Mouse (Mus musculus) hindbrain, embryonic 13.5 days (tissue): ENCODE data around the gene Dpp7. TPM values are rescaled to one million over a fixed set of nuclear protein-coding genes. Genes with fewer than 3 reads are reported as not detected.

Source experiments
- ATAC-seq: fragments of 200-750 bp; cut with Nextera tagmentation; 2 replicates; pipeline ENCODE4 v1.8.0; 2017; ENCODE audit warnings: moderate TSS enrichment; ENCODE audit not compliant: low FRiP score
- H3K27ac ChIP-seq: fragments of 300-500 bp; sonication (generic); 2 replicates; pipeline ENCODE4 v1.5.1; 2015; ENCODE audit warnings: inconsistent platforms, mild to moderate bottlenecking, moderate library complexity
- H3K27me3 ChIP-seq: fragments of 300-500 bp; sonication (generic); 2 replicates; pipeline ENCODE4 v1.6.1; 2015; ENCODE audit warnings: mild to moderate bottlenecking, inconsistent platforms
- H3K36me3 ChIP-seq: fragments of 300-500 bp; sonication (generic); 2 replicates; pipeline ENCODE4 v1.6.1; 2015; ENCODE audit warnings: mild to moderate bottlenecking, inconsistent platforms
- H3K4me1 ChIP-seq: fragments of 300-500 bp; sonication (generic); replicated peaks from 2 replicates; pipeline ENCODE4 v1.6.1; 2015; ENCODE audit warnings: inconsistent platforms
- H3K4me2 ChIP-seq: fragments of 300-500 bp; sonication (generic); 2 replicates; pipeline ENCODE4 v1.6.1; 2015; ENCODE audit warnings: inconsistent platforms, mild to moderate bottlenecking, moderate library complexity
- H3K4me3 ChIP-seq: fragments of 300-500 bp; sonication (generic); 2 replicates; pipeline ENCODE4 v1.5.1; 2015; ENCODE audit warnings: mild to moderate bottlenecking, inconsistent platforms
- H3K9ac ChIP-seq: fragments of 300-500 bp; sonication (generic); 2 replicates; pipeline ENCODE4 v1.6.1; 2015; ENCODE audit warnings: mild to moderate bottlenecking, inconsistent platforms
- H3K9me3 ChIP-seq: fragments of 300-500 bp; sonication (generic); 2 replicates; pipeline ENCODE4 v1.6.1; 2016; ENCODE audit warnings: inconsistent platforms
- WGBS: fragments of 180-500 bp; shearing (Covaris S2); methylation state at CpG from one replicate; pipeline ENCODE4 v1.1.7; 2015; 5-methylcytosine and 5-hydroxymethylcytosine counted together
- polyA plus RNA-seq: library from polyadenylated mRNA; unstranded; fragments of >200 nt; fragmentation: Nextera tagmentation; extraction: Ambion mirVana; gene quantifications from 2 replicates; pipeline ENCODE4 v1.2.1, GENCODE M21; 2015

Dpp7 gene
- polyA plus RNA-seq, 1 experiment from 2014 or later: 23.0 TPM

GRCm38 (mm10) chr2:25326036-25326435 lies 30.1 kb downstream of the Dpp7 start:
- ATAC-seq: no peak
- H3K4me2 ChIP-seq: no peak overlapping the region
- WGBS: 81% methylated on average over 2 of the region's 2 CpGs

GRCm38 (mm10) chr2:25320084-25320483 lies 36.1 kb downstream of the Dpp7 start:
- no peaks in the 10 kb centered on the region for H3K9me3 ChIP-seq
- 49% methylated on average over 2 of the region's 2 CpGs for WGBS
- H3K4me3 ChIP-seq: no peak overlapping the region
- 0 out of 2 replicates have a peak, but pooled peaks cover under 1% of the 10 kb centered on the region for H3K36me3 ChIP-seq
- H3K4me2 ChIP-seq: no peak overlapping the region
- H3K27me3 ChIP-seq: peaks cover 81% of the 10 kb centered on the region
- H3K27ac ChIP-seq: no peak overlapping the region
- no peak for ATAC-seq
- no peak overlapping the region for H3K9ac ChIP-seq
- H3K4me1 ChIP-seq: peaks cover 26% of the 10 kb centered on the region

More at GRCm38 (mm10) chr2:25326036-25326435, 30.1 kb downstream of the Dpp7 start:
- H3K36me3 ChIP-seq: no peaks in the 10 kb centered on the region
- no peaks in the 10 kb centered on the region for H3K4me1 ChIP-seq
- no peaks in the 10 kb centered on the region for H3K9me3 ChIP-seq
- H3K27me3 ChIP-seq: peaks cover 23% of the 10 kb centered on the region
- H3K4me3 ChIP-seq: no peak overlapping the region
- no peak overlapping the region for H3K27ac ChIP-seq
- H3K9ac ChIP-seq: no peak overlapping the region

GRCm38 (mm10) chr2:25318971-25319773 lies 37.0 kb downstream of the Dpp7 start, which contains the start of gene Grin1:
TSS of gene Grin1 (minus strand) at chr2:25319187.
- WGBS: 10% methylated on average over 58 of the region's 58 CpGs

DNA sequence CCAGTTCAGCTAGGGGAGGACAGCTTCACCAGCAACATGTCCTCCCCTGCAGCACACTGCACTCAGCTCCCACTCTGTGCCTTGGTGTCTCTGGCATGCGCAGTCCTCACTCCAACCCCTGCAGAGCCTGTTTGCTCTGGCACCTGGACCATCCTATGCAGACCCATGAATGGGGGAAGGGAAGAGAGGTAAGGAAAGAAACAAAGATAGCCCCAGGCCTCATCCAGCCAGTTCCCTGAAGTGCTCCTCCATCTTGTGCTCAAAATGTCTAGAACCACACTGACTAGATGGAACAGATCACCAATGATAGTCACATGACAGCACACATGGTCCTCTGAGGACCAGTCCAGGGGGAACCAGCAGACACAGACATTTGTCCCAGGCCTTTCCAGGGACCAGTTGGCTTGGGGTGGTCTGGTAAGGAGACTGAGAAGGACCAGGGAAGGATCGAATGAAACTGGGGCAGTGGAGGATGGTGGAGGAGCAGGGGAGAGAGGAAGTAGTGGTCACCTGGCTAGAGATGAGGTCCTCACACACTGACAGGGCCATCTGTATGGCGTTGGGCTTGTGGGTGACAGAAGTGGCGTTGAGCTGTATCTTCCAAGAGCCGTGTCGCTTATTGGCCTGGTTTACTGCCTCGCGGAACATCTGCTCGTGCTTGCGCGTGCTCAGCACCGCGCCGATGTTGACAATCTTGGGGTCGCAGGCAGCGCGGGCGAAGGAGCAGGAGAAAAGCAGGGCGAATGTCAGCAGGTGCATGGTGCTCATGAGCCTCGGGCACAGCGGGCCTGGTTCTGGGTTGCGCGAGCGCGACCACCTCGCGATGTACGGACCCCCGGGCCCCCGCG lies 37.8 kb downstream of the Dpp7 start:
- H3K4me1 ChIP-seq: peaks cover 26% of the 10 kb centered on the region
- peak overlapping the region; percentile 68 for H3K4me2 ChIP-seq
- WGBS: 4% methylated on average over 31 of the region's 31 CpGs
- peak overlapping the region; percentile 59 for H3K4me3 ChIP-seq
- peak; percentile 74 for ATAC-seq
- peak overlapping the region; percentile 76 for H3K9ac ChIP-seq
- H3K9me3 ChIP-seq: no peaks in the 10 kb centered on the region
- H3K36me3 ChIP-seq: peaks cover 12% of the 10 kb centered on the region
- H3K27ac ChIP-seq: peak overlapping the region; percentile 85
- H3K27me3 ChIP-seq: peaks cover 91% of the 10 kb centered on the region

More at GRCm38 (mm10) chr2:25318971-25319773, 37.0 kb downstream of the Dpp7 start, which contains the start of gene Grin1:
- H3K4me3 ChIP-seq: peak within 1 kb of the TSS; percentile 59
- peak within 1 kb of the TSS; percentile 68 for H3K4me2 ChIP-seq
- no peaks in the 10 kb centered on the region for H3K9me3 ChIP-seq
- ATAC-seq: peak; percentile 89
- peaks cover 86% of the 10 kb centered on the region for H3K27me3 ChIP-seq
- H3K27ac ChIP-seq: peak within 1 kb of the TSS; percentile 85
- peaks cover 26% of the 10 kb centered on the region for H3K4me1 ChIP-seq
- H3K36me3 ChIP-seq: peaks cover 9% of the 10 kb centered on the region; the same call in 1 of the 2 replicates
- peak within 1 kb of the TSS; percentile 76 for H3K9ac ChIP-seq

GRCm38 (mm10) chr2:25311491-25311891 lies 44.7 kb downstream of the Dpp7 start:
- no peak overlapping the region for H3K4me3 ChIP-seq
- no peak overlapping the region for H3K9ac ChIP-seq
- H3K9me3 ChIP-seq: no peaks in the 10 kb centered on the region
- WGBS: 8% methylated on average over 11 of the region's 11 CpGs
- H3K27ac ChIP-seq: no peak overlapping the region
- H3K4me2 ChIP-seq: no peak overlapping the region
- peaks cover 62% of the 10 kb centered on the region for H3K36me3 ChIP-seq
- peaks cover 100% of the 10 kb centered on the region for H3K27me3 ChIP-seq
- no peaks in the 10 kb centered on the region for H3K4me1 ChIP-seq
- no peak for ATAC-seq

- WGBS: 3% methylated on average over 22 of the region's 22 CpGs
- H3K9ac ChIP-seq: no peak overlapping the region
- H3K4me1 ChIP-seq: no peaks in the 10 kb centered on the region; the same call in 1 of the 2 replicates
- H3K36me3 ChIP-seq: peaks cover 62% of the 10 kb centered on the region
- ATAC-seq: no peak
- no peak overlapping the region for H3K4me3 ChIP-seq
- H3K4me2 ChIP-seq: no peak overlapping the region
- peaks cover 100% of the 10 kb centered on the region for H3K27me3 ChIP-seq
- no peak overlapping the region for H3K27ac ChIP-seq
- no peaks in the 10 kb centered on the region for H3K9me3 ChIP-seq
Measured at GRCm38 (mm10) chr2:25310969-25311368, 45.2 kb downstream of the Dpp7 start.

DNA sequence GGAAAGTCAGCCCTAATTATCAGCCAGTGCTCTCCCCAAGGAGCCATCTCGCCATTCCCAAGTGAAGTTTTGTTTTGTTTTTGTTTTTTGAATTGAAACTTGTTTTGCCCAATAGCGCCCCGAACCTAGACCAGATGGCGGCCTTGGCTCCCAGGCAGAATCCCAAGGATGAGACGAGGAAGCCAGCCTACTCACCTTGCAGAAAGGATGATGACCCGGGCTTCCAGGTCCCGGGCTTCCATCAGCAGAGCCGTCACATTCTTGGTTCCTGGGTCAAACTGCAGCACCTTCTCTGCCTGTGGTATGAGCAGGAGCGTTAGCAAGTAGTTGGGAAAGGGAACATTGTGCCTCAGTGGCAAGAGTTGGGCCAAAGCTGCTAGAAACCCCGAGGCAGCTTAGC lies 46.0 kb downstream of the Dpp7 start:
- 58% methylated on average over 10 of the region's 10 CpGs for WGBS
- Histone ChIP-seq H3K27ac (no peak overlapping the region), H3K4me2 (no peak overlapping the region), H3K27me3 (peaks cover 100% of the 10 kb centered on the region), H3K9ac (no peak overlapping the region), H3K9me3 (no peaks in the 10 kb centered on the region), H3K36me3 (peaks cover 62% of the 10 kb centered on the region), H3K4me1 (peaks cover 8% of the 10 kb centered on the region), H3K4me3 (no peak overlapping the region)
- no peak for ATAC-seq

DNA sequence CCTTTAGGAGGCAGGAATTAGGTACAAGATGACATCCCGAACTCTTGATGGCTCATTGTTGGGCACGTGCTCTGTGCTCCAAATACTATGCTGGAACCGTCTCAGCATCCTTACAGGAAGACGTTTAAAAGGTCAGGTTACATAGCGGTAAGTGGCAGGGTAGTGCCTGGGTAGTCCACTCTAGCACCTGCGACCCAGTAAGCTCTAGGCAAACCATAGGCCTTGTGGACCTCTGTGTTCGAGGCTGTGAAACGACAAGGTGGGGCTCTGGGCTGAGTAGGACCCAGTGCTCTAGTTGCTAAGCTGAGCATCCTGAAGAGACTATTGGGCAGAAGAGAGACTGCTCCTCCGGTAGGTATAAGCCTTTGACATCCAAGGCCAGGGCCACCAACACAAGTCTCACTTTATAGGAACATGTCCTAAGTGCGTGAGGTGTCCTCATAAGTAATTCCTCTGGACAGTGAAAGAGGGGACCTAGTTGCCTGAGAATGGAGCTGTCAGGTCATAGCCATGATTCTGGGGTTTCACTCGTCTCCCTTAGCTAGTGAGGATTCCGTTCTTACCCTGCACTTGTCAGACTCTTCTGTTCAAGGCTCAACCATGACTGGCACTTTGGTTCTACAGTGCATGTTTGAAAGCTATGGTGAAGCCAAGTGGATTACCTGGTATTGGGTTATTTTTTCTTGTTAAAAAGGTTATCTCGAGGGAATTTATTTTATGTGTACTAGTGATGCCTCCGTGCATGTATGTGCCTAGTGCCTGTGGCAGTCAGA lies 50.4 kb downstream of the Dpp7 start:
- Histone ChIP-seq H3K27me3 (peaks cover 86% of the 10 kb centered on the region), H3K4me2 (peak overlapping the region; percentile 77), H3K27ac (peak overlapping the region; percentile 62), H3K36me3 (peaks cover 41% of the 10 kb centered on the region), H3K4me3 (peak overlapping the region; percentile 48), H3K4me1 (peaks cover 17% of the 10 kb centered on the region), H3K9me3 (no peaks in the 10 kb centered on the region), H3K9ac (peak overlapping the region; percentile 70)
- 51% methylated on average over 14 of the region's 14 CpGs for WGBS
- ATAC-seq: peak; percentile 16; the same call in 1 of the 2 replicates

DNA sequence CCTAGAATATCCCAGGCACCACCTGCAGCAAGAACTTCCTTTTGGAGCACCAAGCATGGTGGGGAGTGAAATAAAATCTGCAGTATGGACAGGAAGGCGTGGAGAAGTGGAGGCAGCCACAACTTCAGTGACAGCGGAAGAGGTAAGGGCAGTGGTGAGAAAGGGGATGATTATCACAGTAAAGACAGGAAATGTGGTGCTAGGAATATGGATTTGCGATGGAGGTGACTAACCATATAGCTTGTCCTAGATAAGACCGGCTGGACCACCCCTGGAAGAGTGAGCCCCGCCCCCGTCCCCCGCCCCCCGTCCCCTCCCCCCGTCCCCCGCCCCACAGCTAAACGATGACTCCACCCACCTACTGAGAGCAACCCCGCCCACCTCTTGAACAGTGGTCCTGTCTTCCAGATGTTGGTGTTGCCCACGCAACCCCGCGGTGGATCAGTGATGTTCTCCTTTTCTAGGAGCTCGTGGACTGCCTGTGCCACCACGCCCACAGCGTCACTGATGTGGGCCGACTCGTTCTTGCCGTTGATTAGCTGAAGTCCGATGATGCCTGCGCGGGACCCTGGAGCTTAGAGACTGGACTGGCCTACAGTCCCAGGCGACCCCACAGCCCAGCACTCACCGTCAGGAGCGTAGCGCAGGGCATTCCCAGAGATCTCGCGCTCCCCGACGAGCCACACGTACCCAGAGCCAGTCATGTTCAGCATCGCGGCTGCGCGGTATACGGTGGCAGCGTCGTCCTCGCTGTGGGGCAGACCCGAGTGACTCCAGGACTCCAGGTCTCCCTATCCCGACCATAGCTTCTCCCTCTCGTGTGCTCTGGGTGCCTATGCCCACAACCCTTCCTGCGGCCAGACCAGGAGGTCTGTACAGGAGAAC lies 51.3 kb downstream of the Dpp7 start:
- H3K27ac ChIP-seq: peak overlapping the region; percentile 62
- peaks cover 17% of the 10 kb centered on the region for H3K4me1 ChIP-seq
- WGBS: 2% methylated on average over 39 of the region's 45 CpGs
- H3K36me3 ChIP-seq: peaks cover 34% of the 10 kb centered on the region
- ATAC-seq: peak; percentile 80
- H3K9me3 ChIP-seq: no peaks in the 10 kb centered on the region
- peak overlapping the region; percentile 77 for H3K4me2 ChIP-seq
- peak overlapping the region; percentile 70 for H3K9ac ChIP-seq
- H3K4me3 ChIP-seq: peak overlapping the region; percentile 48
- H3K27me3 ChIP-seq: peaks cover 77% of the 10 kb centered on the region

GRCm38 (mm10) chr2:25303931-25304656 lies 52.1 kb downstream of the Dpp7 start:
- Histone ChIP-seq H3K4me2 (peak overlapping the region; percentile 77), H3K9ac (no peak overlapping the region), H3K9me3 (no peaks in the 10 kb centered on the region), H3K36me3 (peaks cover 31% of the 10 kb centered on the region), H3K4me3 (peak overlapping the region; percentile 48), H3K4me1 (peaks cover 17% of the 10 kb centered on the region), H3K27me3 (peaks cover 69% of the 10 kb centered on the region), H3K27ac (no peak overlapping the region)
- WGBS: 78% methylated on average over 7 of the region's 7 CpGs
- ATAC-seq: no peak
